Mouse (Mus musculus) CH12F3 (cell line): ENCODE data around the gene Slc22a8.

Source experiments
- in situ Hi-C: fragments of 300-500 bp; cut with MboI; formaldehyde crosslinking; loops from 2 replicates; pipeline ENCODE4 v1.14.3; 2020; ENCODE audit warnings: low sequenced_read_pairs

Slc22a8 gene

DNA sequence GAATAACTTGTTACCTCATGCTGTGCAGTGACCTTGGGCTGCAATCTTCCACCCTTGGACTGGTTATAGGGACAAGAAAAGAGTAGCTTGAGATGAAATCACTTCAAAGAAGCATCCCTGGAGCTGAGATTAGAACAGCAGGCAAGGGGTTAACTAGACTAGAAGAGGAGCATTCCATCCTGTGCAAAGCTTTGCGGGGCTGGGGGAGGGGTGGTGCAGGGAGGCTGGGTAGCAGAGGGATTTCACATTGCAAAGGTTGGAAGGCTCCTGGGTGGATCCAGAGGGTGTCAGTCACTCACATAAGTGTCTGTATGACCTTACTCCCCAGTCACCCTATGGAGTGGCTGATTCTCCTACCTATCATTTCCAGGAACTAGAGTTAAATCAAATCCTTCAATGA, 3.5 kb downstream of the Slc22a8 start:
- in situ Hi-C loops: no loop called here

DNA sequence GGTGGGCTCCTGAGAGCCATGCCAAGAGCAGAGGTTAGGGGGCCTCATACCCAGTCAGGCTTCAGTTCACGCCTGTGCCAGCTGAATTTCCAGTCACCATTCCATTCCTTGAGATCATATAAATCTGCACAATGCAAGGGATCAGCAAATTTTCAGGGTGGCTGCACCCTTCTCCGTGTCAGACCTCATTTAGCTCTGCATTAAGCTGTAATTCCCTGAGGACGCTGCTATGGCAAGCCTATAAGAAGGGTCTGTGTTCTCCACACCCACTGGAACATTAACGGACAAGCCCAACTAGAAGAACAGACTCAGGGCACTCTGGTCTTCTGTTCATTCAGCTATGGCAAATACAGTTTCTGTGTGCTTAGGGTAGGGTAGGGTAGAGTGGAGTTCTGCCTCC, 6.2 kb downstream of the Slc22a8 start:
- in situ Hi-C loops: no loop called here

DNA sequence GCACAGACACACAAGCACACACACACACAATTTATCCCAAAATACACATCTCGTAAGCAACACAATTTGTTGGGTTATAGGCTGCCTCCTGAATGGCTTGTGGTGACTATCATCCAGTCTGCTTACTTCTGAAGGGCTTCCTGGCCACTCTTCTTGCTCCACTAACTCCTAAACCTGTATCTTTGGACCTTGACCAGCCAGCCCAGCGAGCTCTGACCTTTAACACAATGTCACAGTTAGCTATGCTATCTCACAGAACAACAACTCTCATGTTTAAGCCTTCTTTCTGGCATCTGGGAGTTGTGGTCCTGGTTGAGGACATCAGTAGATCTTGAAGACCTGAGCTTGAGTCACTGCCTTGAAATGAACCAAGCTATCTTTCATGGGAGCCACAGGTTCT, 8.2 kb downstream of the Slc22a8 start:
- in situ Hi-C loops: no loop called here

DNA sequence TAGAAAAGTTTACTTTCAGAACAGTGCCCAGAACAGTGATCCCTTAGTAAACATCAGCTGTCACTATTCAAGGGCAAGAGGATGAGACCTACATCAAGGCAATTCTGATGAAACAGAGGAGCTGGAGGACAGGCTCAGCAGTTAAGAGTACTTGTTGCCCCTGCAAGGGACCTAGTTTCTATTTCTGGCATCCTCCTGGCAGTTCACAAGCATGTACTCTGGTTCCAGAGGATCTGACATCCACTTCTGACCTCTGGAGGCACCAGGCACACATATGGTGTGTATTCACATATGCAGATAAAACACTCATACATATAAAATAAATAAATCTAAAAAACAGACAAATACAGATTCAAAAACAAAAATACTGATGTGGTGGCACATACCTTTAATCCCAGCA, 10.9 kb downstream of the Slc22a8 start:
- in situ Hi-C loops: no loop called here

DNA sequence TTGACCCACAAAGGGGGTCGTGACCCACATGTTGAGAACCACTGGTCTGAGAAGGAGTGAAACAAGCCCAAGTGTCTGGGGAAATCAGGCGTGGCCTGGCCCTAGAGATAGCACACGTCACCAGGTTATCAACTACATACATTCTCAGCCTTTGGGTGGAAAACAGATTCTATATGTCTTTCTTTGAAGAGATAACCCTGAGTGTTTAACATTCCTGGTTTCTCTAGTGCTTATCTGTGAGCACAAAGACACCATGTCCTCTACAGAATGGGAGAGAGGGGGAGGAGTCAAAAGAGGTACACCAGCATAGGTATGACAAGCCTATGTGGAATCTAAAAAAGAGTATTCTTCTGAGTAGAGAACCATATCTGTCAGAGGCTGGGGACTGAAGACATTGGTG, 11.9 kb downstream of the Slc22a8 start:
- in situ Hi-C loops: no loop called here

DNA sequence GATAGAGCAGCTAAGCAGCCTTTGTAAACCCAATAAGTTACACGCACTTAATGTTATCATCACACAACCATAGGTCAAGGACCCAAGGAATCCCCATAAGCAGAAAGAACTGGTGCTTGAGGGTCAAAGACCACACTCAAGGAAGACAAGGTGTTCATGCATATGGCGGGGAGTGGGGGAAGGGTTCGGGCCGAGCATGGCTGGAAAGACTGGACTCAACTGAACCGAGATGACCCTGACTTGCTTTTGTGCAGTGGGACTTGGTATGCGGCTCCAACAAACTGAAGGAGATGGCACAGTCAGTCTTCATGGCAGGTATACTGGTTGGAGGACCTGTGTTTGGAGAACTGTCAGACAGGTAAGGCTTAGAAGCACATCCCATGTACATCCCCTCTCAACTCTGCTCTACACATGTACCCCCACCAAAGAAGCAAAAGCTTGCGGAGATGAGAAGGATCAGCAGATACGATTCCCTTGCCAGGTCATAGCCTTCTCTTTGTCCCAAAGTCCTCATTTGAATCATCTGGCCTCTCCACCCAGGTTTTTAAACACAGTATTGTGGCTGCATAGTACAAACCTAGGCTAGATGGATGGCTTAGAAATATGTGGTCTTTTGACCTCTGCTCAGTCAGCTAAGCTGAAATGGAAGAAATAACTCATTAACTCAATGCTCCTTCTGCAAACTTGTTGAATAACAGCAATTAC, 13.6 kb downstream of the Slc22a8 start:
- in situ Hi-C loops: no loop called here

DNA sequence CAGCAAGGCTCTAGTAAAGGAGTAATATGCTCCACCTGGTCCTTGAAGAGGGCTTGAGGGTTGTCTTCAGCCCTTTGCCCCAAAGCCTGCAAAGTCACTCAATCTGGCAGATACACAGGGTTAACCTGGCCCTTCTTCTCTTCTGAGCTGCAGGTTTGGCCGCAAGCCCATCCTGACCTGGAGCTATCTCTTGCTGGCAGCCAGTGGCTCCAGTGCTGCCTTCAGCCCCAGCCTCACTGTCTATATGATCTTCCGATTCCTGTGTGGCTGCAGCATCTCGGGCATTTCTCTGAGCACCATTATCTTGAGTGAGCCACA, 14.1 kb downstream of the Slc22a8 start:
- in situ Hi-C loops: no loop called here

DNA sequence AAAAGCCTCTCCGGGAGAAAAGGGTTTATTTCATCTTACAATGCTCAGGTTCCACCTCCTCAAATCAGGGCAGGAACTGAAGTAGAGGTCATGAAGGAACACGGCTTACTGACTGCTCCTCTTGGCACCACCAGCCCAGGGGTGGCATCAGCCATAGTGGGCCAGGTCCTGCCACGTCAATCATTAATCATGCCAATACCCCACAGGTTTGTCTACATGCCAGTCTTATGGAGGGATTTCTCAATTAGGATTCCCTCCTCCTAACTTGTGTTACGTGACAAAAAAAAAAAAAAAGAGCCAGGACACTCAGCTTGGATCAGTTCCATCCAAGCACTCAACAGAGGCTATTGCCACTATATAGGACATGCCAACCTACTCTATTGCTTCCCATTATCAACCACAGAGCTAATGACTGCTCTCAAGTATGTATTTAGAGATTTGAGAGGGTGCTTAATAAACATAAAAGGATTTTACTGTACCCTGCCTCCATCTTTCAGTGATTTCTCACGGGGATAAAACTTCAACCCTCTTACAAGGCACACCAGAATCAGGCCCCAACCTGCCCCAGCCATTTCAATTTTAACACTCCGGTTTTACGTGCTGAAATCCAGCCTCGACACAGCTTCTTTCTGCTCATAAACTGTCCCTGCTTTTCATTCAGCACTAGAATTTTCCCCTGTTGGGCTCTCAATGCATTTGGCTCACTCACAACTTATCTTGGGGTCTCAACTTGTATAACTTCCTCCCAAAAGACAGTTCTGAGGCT, 20.5 kb downstream of the Slc22a8 start:
- in situ Hi-C loops: no loop called here

DNA sequence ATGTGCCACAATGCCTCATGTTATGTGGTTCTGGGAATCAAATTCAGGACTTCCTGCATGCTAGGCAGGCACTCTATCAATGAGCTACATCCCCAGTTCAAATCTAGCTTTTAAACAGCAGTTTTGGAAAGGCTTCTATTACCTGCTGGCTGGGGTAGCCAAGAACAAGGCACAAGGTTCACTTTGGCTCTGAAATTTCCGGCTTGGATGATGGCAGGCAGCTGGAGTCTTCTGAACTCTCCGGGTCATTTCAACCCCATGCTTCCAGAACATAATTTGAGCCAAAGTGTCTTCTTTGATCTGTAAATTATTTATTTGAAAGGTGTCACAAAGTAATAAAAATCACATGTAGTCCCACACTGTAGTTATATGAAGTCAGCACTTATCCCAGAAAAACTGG, 22.1 kb downstream of the Slc22a8 start:
- in situ Hi-C loops: no loop called here

DNA sequence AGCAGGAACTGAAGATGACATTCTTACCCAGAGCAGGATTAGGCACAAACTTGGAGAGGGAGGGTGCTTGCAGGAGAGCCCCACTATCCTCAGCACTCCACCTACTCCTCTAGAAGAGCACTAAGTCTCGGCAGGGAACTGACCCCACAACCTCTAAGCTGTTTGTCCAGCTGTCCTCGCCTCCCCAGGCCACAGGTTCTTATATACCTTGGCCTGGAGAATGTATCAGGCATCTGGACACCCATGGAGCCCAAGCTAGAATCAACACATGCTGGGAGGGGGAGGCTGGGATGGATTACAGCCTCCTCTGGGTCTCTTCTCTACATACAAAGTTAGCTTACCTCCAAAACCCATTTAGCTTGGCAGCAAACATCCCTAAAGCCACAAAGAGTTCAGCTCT, 23.3 kb downstream of the Slc22a8 start:
- in situ Hi-C loops: no loop called here

DNA sequence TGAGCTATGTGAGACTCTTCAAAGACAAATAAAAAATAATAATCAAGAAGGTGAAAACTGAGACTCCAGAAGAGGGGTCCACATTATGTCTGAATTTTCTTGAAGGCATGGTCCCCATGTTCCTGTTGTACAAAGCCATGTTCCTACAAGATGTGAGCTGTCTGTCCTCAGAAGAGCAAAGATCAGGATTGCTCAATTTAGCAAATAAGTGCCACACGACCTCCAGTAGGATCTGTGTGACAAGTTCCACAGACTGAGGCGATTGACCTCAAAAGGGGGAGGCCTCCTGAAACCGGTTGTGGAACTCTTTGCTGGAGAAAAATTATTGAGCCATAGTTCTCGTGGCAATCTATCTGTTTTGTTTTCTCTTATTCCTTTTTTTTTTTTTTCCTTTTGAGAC, 25.3 kb downstream of the Slc22a8 start:
- in situ Hi-C loops: no loop called here

DNA sequence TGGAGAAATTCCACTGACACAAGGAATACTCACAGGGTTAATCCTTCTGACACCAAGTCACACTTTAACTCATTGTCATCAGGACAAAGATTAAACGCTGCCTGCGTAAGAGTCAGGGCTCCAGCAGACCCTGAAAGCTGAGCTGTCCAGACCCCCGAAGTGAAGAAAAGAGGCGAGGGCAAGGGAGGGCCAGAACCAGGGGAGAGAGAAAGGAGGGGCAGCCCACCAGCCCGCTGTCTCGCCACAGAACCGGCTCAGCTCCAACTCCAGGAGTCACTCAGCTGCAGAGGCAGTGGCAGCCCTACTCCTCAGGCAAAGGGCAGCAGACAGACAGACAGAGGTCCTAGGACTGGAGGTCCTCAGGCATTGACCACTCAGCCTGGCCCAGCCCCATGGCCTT, 26.9 kb downstream of the Slc22a8 start, which contains the start of gene Slc22a6:
Gene Slc22a6 (plus strand): TSS at position 136 of the 400 bp plus-strand sequence.
- in situ Hi-C loops: no loop called here

DNA sequence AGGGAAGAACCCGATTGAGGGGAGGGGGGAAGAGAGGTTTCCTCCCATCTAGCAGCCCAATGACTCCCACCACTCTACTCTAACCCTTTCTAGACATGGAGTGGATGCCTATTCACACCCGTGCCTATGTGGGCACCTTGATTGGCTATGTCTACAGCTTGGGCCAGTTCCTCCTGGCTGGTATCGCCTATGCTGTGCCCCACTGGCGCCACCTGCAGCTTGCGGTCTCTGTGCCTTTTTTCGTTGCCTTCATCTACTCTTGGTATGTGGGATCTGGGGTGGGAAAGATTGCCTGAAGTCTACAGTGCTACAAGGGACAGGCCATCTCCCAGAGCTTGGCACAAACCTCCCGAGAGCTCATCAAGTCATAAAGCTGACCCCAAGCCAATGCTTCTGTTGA, 30.0 kb downstream of the Slc22a8 start:
- in situ Hi-C loops: no loop called here

DNA sequence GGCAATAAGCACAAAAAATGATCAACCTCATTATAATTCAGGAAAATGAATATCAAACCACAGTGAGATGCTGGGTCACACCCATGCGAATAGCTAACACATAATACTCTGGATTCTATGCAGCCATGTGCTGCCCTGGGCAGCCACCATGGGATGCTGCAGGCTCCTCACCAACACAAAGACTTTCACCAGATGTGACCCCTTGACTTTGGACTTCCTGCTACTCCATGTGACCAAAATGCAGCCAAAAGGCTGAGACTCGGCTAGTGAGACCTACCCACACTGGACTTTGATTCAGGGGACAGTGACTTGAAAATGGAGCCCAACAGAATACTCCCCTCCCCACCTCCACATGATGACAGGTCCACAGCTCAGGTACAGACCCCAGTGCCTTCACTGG, 39.2 kb downstream of the Slc22a8 start:
- in situ Hi-C loops: no loop called here

DNA sequence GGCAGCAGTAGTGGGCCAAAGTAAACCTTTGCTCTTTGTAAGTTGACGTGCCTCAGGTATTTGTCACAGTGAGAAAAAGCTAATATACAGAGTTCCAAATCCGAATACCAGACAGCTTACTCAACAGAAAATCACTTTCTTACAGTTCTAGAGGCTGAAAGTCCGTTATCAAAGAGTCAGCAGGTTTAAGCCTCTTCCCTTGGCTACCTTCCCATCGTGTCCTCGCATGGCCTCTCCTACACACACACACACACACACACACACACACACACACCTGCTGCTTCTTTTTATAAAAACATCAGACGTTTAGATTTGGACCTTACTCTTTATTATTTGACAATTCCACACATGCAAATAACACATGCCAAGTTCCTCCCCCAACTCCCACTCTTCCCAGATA, 39.8 kb downstream of the Slc22a8 start:
- in situ Hi-C loops: no loop called here

DNA sequence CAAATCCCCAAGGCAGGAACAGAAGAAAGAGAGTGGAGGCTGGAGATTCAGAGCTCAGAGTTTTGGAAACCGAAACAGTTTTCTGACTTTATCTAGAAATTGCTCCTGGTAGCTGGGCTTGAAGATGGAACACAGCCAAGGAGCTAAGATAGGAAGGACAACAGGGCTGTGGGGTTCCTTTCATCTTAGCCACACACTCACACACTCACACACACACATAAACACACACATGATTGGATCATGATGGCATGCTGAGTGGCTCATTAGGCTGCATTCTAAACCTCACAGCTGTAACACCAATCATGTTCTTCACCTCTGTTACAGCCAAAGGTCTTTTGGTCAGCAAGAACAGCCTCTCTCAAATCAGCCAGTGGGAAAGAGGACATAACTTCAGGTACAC, 41.0 kb downstream of the Slc22a8 start:
- in situ Hi-C loops: no loop called here

DNA sequence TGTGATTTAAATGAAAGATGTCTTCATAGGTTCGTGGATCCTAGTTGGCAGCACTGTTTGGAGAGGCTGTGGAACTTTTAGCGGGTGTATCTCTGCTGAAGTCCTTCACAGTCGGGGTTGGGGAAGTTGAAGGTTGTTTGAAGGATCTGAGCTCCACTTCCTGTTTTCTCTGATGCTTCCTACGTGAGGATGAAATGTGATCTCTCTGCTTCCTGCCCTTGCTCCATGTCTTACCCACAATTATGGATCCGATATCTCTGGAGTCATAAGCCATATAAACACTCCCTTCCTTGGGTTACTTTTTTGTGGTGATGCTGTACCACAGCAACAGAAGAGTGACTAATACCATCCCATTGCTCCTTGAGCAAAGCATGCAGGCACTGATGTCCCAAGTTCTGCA, 51.0 kb downstream of the Slc22a8 start:
- in situ Hi-C loops: no loop called here

DNA sequence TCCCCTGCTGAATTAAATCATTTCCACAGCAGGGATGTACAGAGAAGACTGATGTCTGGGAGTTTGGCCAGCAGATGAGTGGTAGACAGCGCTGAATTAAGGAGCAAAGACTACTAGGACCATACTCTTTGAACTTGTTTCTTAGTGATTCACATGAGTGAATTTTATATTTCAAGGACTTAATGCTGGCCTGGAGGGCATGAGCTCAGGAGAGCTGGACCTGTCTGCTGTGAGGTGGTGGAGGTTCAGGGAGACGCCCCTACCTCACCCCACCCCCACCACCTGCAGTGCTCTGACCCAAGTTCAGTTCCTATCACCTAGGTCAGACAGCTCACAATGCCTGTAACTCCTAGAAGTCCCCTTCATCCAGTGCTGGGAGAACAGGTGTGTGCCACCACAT, 55.3 kb downstream of the Slc22a8 start:
- in situ Hi-C loops: no loop called here

DNA sequence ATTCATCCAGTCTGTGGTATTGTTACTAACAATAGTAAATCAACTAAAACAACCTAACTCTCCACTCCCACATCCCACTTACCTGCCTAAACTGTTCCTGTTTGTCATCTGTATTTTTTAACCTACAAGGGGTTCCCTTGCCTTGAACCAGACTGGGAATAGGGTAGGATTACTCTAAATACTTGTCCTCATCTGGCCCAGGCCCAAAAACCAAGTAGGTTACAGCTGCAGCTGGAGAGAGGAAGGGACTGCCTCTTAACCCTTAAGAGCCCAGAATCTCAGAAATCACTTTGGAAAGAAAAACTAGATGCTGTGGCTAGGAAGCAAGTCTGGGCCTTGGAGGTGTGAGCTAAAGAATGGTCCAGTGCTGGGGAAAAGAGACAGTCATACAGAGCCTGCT, 64.8 kb downstream of the Slc22a8 start:
- in situ Hi-C loops: no loop called here

DNA sequence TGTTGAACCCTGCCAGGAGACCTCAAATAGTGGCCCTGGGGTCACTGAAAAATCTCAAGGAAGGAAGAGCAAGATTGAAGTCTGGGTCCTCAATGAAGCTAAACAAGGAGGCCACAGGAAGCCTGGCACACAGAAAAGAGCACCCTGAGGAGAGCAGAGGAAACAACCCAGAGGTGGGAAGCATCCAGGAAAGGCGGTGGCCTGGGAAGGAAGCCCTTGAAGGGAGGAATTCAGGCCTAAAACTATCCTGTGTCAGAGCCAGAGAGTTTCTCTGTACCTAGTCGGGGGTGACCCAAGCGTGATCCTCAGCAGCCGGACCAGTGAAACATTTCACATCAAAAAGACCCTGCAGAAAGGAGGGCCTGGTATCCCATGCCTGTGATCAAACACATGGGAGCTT, 65.3 kb downstream of the Slc22a8 start:
- in situ Hi-C loops: no loop called here
